Mouse (Mus musculus): ENCODE measurements around the gene Aldh1a3. TPM values are rescaled to one million over a fixed set of nuclear protein-coding genes. Genes with fewer than 3 reads are reported as not detected.
A peak's percentile ranks its signal among the peaks of the same experiment; 100 is the strongest.

The Aldh1a3 gene
- polyA plus RNA-seq, 1 experiment from 2014 or later: 1.5 TPM

- no peaks in the 10 kb centered on the region for H3K9me3 ChIP-seq (ENCODE audit: control insufficient read depth, low read length)
- under 1% methylated on average over 69 of the region's 70 CpGs for WGBS
- peak within 1 kb of the TSS; percentile 64 for H3K4me3 ChIP-seq (ENCODE audit: low read depth, low read length)
- ATAC-seq (ENCODE audit: insufficient number of reproducible peaks, low FRiP score, low TSS enrichment, low read depth) (peak; percentile 75), DNase-seq (ENCODE audit: low spot score) (peak; percentile 78)
- H3K4me1 ChIP-seq (ENCODE audit: control insufficient read depth, insufficient read depth, low read length): 0 out of 2 replicates have a peak, but pooled peaks cover 3% of the 10 kb centered on the region
- no peak within 1 kb of the TSS for H3K27ac ChIP-seq (replicated peaks; ENCODE audit: low read depth, low read length)
- H3K27me3 ChIP-seq (ENCODE audit: control insufficient read depth, insufficient read depth, low read length): no peaks in the 10 kb centered on the region
- H3K4me2 ChIP-seq (ENCODE audit: low read depth, severe bottlenecking): peak within 1 kb of the TSS; percentile 67
- H3K36me3 ChIP-seq (ENCODE audit: control insufficient read depth, insufficient read depth, low read length): no peaks in the 10 kb centered on the region
- peak within 1 kb of the TSS; percentile 86 for H3K9ac ChIP-seq (ENCODE audit: low read length)
These were observed 39.4 kb downstream of the Aldh1a3 start, which contains the start of gene Lrrk1 for GRCm38 (mm10) chr7:66387813-66388521. Lrrk1 (minus strand) TSS chr7:66388350.

DNA sequence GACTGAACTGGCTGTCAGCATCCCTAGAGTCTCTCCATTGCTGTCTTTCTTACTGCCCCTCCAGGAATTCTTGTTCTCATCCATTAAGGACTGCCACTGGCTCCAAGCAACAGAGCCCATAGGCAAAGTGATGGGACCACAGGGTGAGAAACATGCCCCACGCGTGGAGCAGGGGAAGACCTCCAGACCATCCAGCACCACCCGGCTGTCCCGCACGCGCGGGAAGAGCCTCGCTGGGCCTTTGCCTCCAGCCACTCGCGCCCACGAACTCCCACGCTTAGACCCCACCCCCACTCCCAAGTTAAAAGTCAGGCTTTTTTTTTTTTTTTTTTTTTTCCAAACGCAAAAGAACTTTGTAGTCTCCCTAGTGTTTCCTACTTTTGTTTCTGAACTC is 39.9 kb downstream of the Aldh1a3 start:
- H3K4me3 ChIP-seq (ENCODE audit: low read depth, low read length): peak overlapping the region; percentile 64
- H3K4me1 ChIP-seq (ENCODE audit: control insufficient read depth, insufficient read depth, low read length): 0 out of 2 replicates have a peak, but pooled peaks cover 3% of the 10 kb centered on the region
- WGBS: under 1% methylated on average over 13 of the region's 13 CpGs
- DNase-seq (ENCODE audit: low spot score) (peak; percentile 50), ATAC-seq (ENCODE audit: insufficient number of reproducible peaks, low FRiP score, low TSS enrichment, low read depth) (no peak)
- H3K27ac ChIP-seq (replicated peaks; ENCODE audit: low read depth, low read length): no peak overlapping the region
- H3K27me3 ChIP-seq (ENCODE audit: control insufficient read depth, insufficient read depth, low read length): no peaks in the 10 kb centered on the region
- H3K9me3 ChIP-seq (ENCODE audit: control insufficient read depth, low read length): no peaks in the 10 kb centered on the region
- no peaks in the 10 kb centered on the region for H3K36me3 ChIP-seq (ENCODE audit: control insufficient read depth, insufficient read depth, low read length)
- H3K4me2 ChIP-seq (ENCODE audit: low read depth, severe bottlenecking): peak overlapping the region; percentile 67
- peak overlapping the region; percentile 86 for H3K9ac ChIP-seq (ENCODE audit: low read length)

DNA sequence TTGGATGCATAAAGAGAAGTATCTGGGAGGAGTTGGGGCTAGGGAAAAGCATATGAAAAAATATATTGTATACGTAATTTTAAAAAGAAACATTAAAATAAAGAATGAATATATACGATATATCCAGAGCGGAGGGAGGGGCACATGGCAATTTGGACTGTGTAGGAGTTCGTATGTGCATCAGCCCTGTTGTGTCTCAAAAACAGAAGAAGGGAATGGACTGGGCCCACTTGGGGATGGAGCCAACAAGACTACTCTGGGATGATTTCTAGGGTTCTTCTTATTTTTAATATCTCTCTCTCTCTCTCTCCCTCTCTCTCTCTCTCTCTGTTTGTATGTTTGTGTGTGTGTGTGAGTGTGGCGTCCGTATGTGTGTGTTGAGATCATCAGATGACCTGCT is 40.9 kb downstream of the Aldh1a3 start:
- H3K4me3 ChIP-seq (ENCODE audit: low read depth, low read length): no peak overlapping the region
- no peak overlapping the region for H3K9ac ChIP-seq (ENCODE audit: low read length)
- H3K27ac ChIP-seq (replicated peaks; ENCODE audit: low read depth, low read length): no peak overlapping the region
- WGBS: 97% methylated on average over 6 of the region's 6 CpGs
- no peaks in the 10 kb centered on the region for H3K36me3 ChIP-seq (ENCODE audit: control insufficient read depth, insufficient read depth, low read length)
- no peaks in the 10 kb centered on the region for H3K9me3 ChIP-seq (ENCODE audit: control insufficient read depth, low read length)
- ATAC-seq (ENCODE audit: insufficient number of reproducible peaks, low FRiP score, low TSS enrichment, low read depth): no peak
- no peak overlapping the region for H3K4me2 ChIP-seq (ENCODE audit: low read depth, severe bottlenecking)
- no peak for DNase-seq (ENCODE audit: low spot score)
- H3K27me3 ChIP-seq (ENCODE audit: control insufficient read depth, insufficient read depth, low read length): no peaks in the 10 kb centered on the region
- 0 out of 2 replicates have a peak, but pooled peaks cover 3% of the 10 kb centered on the region for H3K4me1 ChIP-seq (ENCODE audit: control insufficient read depth, insufficient read depth, low read length)

DNA sequence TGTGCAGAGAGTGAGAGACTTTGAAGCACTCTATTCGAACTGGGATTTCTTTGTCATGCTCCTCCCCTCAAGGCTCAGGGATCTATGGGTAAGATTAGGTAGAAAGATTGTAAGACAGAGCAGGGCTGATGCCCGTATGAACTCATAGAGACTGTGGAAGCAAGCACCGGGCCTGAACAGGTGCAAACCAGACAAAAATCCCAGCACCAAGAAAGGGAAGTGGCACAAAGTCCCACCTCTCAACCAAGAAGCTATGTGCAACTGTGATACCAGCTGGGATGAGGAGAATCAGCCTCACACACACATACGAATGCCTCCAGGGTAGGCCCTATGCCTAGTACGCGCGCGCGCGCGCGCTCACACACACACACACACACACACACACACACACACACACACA is 41.5 kb downstream of the Aldh1a3 start:
- Histone ChIP-seq H3K36me3 (ENCODE audit: control insufficient read depth, insufficient read depth, low read length) (no peaks in the 10 kb centered on the region), H3K9me3 (ENCODE audit: control insufficient read depth, low read length) (no peaks in the 10 kb centered on the region), H3K4me2 (ENCODE audit: low read depth, severe bottlenecking) (no peak overlapping the region), H3K27me3 (ENCODE audit: control insufficient read depth, insufficient read depth, low read length) (no peaks in the 10 kb centered on the region), H3K4me3 (ENCODE audit: low read depth, low read length) (no peak overlapping the region), H3K4me1 (ENCODE audit: control insufficient read depth, insufficient read depth, low read length) (0 out of 2 replicates have a peak, but pooled peaks cover 3% of the 10 kb centered on the region), H3K27ac (replicated peaks; ENCODE audit: low read depth, low read length) (no peak overlapping the region), H3K9ac (ENCODE audit: low read length) (no peak overlapping the region)
- DNase-seq (ENCODE audit: low spot score) (no peak), ATAC-seq (ENCODE audit: insufficient number of reproducible peaks, low FRiP score, low TSS enrichment, low read depth) (no peak)
- 95% methylated on average over 12 of the region's 12 CpGs for WGBS

DNA sequence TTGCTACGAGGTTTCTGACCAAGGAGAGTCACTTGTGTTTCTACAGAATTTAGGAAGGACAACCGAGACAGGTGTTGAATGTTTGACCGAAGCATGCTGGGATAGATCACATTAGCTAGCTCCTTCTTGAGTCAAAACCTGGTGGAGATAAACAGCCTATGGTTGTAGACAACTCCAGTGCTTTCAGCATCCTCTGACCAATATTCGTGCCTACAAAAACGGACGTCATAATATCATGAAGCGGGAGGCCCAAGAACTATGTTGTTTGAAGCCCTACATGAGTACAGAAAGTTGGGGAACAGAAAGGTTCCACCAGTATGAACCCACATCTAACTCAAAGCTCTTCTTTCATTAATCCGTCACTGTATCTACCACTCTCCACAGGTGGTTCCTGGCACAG is 42.4 kb downstream of the Aldh1a3 start:
- no peak overlapping the region for H3K27ac ChIP-seq (replicated peaks; ENCODE audit: low read depth, low read length)
- 92% methylated on average over 8 of the region's 8 CpGs for WGBS
- no peak overlapping the region for H3K9ac ChIP-seq (ENCODE audit: low read length)
- no peaks in the 10 kb centered on the region for H3K9me3 ChIP-seq (ENCODE audit: control insufficient read depth, low read length)
- H3K4me3 ChIP-seq (ENCODE audit: low read depth, low read length): no peak overlapping the region
- DNase-seq (ENCODE audit: low spot score) (no peak), ATAC-seq (ENCODE audit: insufficient number of reproducible peaks, low FRiP score, low TSS enrichment, low read depth) (no peak)
- no peaks in the 10 kb centered on the region for H3K27me3 ChIP-seq (ENCODE audit: control insufficient read depth, insufficient read depth, low read length)
- H3K4me1 ChIP-seq (ENCODE audit: control insufficient read depth, insufficient read depth, low read length): 0 out of 2 replicates have a peak, but pooled peaks cover 3% of the 10 kb centered on the region
- H3K4me2 ChIP-seq (ENCODE audit: low read depth, severe bottlenecking): no peak overlapping the region
- no peaks in the 10 kb centered on the region for H3K36me3 ChIP-seq (ENCODE audit: control insufficient read depth, insufficient read depth, low read length)

DNA sequence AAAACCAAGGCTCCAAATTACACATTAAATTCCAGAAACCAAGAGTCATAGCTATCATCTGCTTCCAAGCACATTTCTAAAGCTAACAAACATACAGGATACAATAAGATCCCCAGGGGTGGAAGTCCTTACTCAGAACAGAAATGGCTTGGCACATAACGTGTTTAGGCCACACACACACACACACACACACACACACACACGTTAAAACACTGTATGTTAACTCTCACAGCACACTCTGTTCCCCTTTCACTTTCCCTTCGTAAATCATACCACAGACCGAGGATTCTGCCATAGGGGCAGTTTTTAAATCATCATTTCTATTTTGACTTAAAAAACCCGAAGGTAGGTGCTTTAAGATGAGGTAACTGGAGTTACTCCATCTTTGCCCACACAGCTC is 43.1 kb downstream of the Aldh1a3 start:
- Histone ChIP-seq H3K27me3 (ENCODE audit: control insufficient read depth, insufficient read depth, low read length) (no peaks in the 10 kb centered on the region), H3K4me3 (ENCODE audit: low read depth, low read length) (no peak overlapping the region)
- ATAC-seq (ENCODE audit: insufficient number of reproducible peaks, low FRiP score, low TSS enrichment, low read depth): no peak

DNA sequence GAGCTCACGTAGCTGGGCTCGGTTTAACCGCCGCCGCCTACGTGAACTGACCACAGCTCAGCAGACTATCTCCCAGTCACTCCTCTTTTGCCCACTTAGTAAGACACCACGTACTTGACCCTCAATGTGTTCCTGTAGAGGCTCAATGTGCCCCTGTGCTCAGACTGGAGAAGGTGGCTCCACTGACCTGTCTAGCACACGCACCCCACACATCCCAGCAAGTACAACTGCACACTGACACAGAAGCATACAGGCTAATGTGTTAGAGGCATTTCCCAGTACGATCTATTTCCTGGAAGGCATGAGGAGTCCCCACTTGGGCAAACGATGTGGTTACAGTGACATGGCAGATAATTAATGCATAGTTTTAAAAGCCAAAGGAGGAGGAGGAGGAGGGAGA is 50.8 kb downstream of the Aldh1a3 start:
- no peak overlapping the region for H3K4me3 ChIP-seq (ENCODE audit: low read depth, low read length)
- H3K36me3 ChIP-seq (ENCODE audit: control insufficient read depth, insufficient read depth, low read length): no peaks in the 10 kb centered on the region
- H3K4me1 ChIP-seq (ENCODE audit: control insufficient read depth, insufficient read depth, low read length): no peaks in the 10 kb centered on the region
- no peaks in the 10 kb centered on the region for H3K9me3 ChIP-seq (ENCODE audit: control insufficient read depth, low read length)
- 81% methylated on average over 10 of the region's 10 CpGs for WGBS
- peak overlapping the region; percentile 20; the same call in 1 of the 2 replicates for H3K4me2 ChIP-seq (ENCODE audit: low read depth, severe bottlenecking)
- H3K9ac ChIP-seq (ENCODE audit: low read length): no peak overlapping the region
- ATAC-seq (ENCODE audit: insufficient number of reproducible peaks, low FRiP score, low TSS enrichment, low read depth): no peak
- H3K27ac ChIP-seq (replicated peaks; ENCODE audit: low read depth, low read length): no peak overlapping the region
- no peaks in the 10 kb centered on the region for H3K27me3 ChIP-seq (ENCODE audit: control insufficient read depth, insufficient read depth, low read length)
- no peak for DNase-seq (ENCODE audit: low spot score)

More for the DNA sequence above, 43.1 kb downstream of the Aldh1a3 start:
- H3K4me1 ChIP-seq (ENCODE audit: control insufficient read depth, insufficient read depth, low read length): 0 out of 2 replicates have a peak, but pooled peaks cover 3% of the 10 kb centered on the region
- H3K9me3 ChIP-seq (ENCODE audit: control insufficient read depth, low read length): no peaks in the 10 kb centered on the region
- H3K27ac ChIP-seq (replicated peaks; ENCODE audit: low read depth, low read length): no peak overlapping the region
- WGBS: 69% methylated on average over 5 of the region's 5 CpGs
- H3K9ac ChIP-seq (ENCODE audit: low read length): no peak overlapping the region
- no peaks in the 10 kb centered on the region for H3K36me3 ChIP-seq (ENCODE audit: control insufficient read depth, insufficient read depth, low read length)
- no peak for DNase-seq (ENCODE audit: low spot score)
- no peak overlapping the region for H3K4me2 ChIP-seq (ENCODE audit: low read depth, severe bottlenecking)

- Histone ChIP-seq H3K9me3 (ENCODE audit: control insufficient read depth, low read length) (no peaks in the 10 kb centered on the region), H3K4me3 (ENCODE audit: low read depth, low read length) (no peak overlapping the region), H3K4me1 (ENCODE audit: control insufficient read depth, insufficient read depth, low read length) (no peaks in the 10 kb centered on the region), H3K36me3 (ENCODE audit: control insufficient read depth, insufficient read depth, low read length) (no peaks in the 10 kb centered on the region), H3K9ac (ENCODE audit: low read length) (no peak overlapping the region), H3K4me2 (ENCODE audit: low read depth, severe bottlenecking) (no peak overlapping the region), H3K27me3 (ENCODE audit: control insufficient read depth, insufficient read depth, low read length) (no peaks in the 10 kb centered on the region), H3K27ac (replicated peaks; ENCODE audit: low read depth, low read length) (no peak overlapping the region)
- no peak for ATAC-seq (ENCODE audit: insufficient number of reproducible peaks, low FRiP score, low TSS enrichment, low read depth)
- 84% methylated on average over 4 of the region's 4 CpGs for WGBS
- no peak for DNase-seq (ENCODE audit: low spot score)
These were observed 51.6 kb downstream of the Aldh1a3 start for GRCm38 (mm10) chr7:66375736-66376135.
